Mouse (Mus musculus): ENCODE measurements around the gene Olfr53.
"Not testable (repeated sequence)": the region's sequence is repeated elsewhere in the genome, so short reads cannot be mapped to it uniquely, and the experiment has no call there.

Gene Olfr53

GRCm38 (mm10) chr7:140646152-140646551, at the start of gene Olfr53:
Gene Olfr53, plus strand, starts transcription at chr7:140646452.
- DNase-seq (ENCODE audit: low spot score in 2 of 2), result no peak

- DNase-seq (ENCODE audit: low spot score in 2 of 2), result not testable (repeated sequence)
These were observed 45.3 kb upstream of the Olfr53 start, which contains the start of gene Olfr46 for GRCm38 (mm10) chr7:140600969-140601368. Gene Olfr46, plus strand, starts transcription at chr7:140601269.

GRCm38 (mm10) chr7:140628670-140629069, 17.6 kb upstream of the Olfr53 start, which contains the start of gene Olfr61:
Gene Olfr61, plus strand, starts transcription at chr7:140628970.
- not testable (repeated sequence) for DNase-seq (ENCODE audit: low spot score in 2 of 2)

- DNase-seq (ENCODE audit: low spot score in 2 of 2), result no peak
These were observed 15.7 kb upstream of the Olfr53 start for GRCm38 (mm10) chr7:140630559-140630958.

GRCm38 (mm10) chr7:140659630-140660029, 13.4 kb downstream of the Olfr53 start, which contains the start of gene Olfr539:
Gene Olfr539, plus strand, starts transcription at chr7:140659930.
- no peak for DNase-seq (ENCODE audit: low spot score in 2 of 2)

- DNase-seq (ENCODE audit: low spot score in 2 of 2), result not testable (repeated sequence)
These were observed 24.4 kb downstream of the Olfr53 start for GRCm38 (mm10) chr7:140670693-140671092.

- no peak for DNase-seq (ENCODE audit: low spot score in 2 of 2)
These were observed 29.6 kb downstream of the Olfr53 start for GRCm38 (mm10) chr7:140675863-140676262.

GRCm38 (mm10) chr7:140679591-140679990, 33.3 kb downstream of the Olfr53 start:
- not testable (repeated sequence) for DNase-seq (ENCODE audit: low spot score in 2 of 2)

- DNase-seq (ENCODE audit: low spot score in 2 of 2), result no peak
These were observed 35.4 kb downstream of the Olfr53 start, which contains the start of gene Olfr45 for GRCm38 (mm10) chr7:140681651-140682050. Gene Olfr45, plus strand, starts transcription at chr7:140681951.

GRCm38 (mm10) chr7:140696967-140697366, 50.7 kb downstream of the Olfr53 start, which contains the start of gene Olfr541:
Gene Olfr541, plus strand, starts transcription at chr7:140697267.
- DNase-seq (ENCODE audit: low spot score in 2 of 2), result no peak

All from heart, adult 9 months (tissue).